Mouse (Mus musculus) ES-E14 (cell line): ENCODE measurements at regions not wholly inside any gene's neighbourhood (a gene's known extent, or its start where the extent isn't known, plus 50 kb on each side); places are given as distances from the start of the nearest gene placed in this dataset.

Experiments used
- DNase-seq: peaks from one replicate; pipeline ENCODE4 v3.0.0-alpha.2; 2013; ENCODE audit warnings: low read depth, low spot score
- H3K27ac ChIP-seq: 2 replicates; pipeline ENCODE4 v1.5.1; 2012; ENCODE audit warnings: low read depth, mild to moderate bottlenecking, low read length, moderate library complexity, mixed read lengths; ENCODE audit not compliant: poor library complexity, insufficient read depth, severe bottlenecking
- H3K36me3 ChIP-seq: 2 replicates; pipeline ENCODE4 v1.6.1; 2012; ENCODE audit warnings: mild to moderate bottlenecking, low read length, moderate library complexity, mixed read lengths; ENCODE audit not compliant: control insufficient read depth, poor library complexity, insufficient read depth, severe bottlenecking
- H3K4me1 ChIP-seq, 2 experiments: fragments of 150-350 bp in 1 of 2; sonication (generic) in 1 of 2; 2 replicates each; pipeline ENCODE4 v1.6.1; 2012; ENCODE audit warnings: low read length in 2 of 2, mild to moderate bottlenecking in 1 of 2, mixed read lengths in 1 of 2; ENCODE audit not compliant: control insufficient read depth in 2 of 2, insufficient read depth in 2 of 2, poor library complexity in 1 of 2
- H3K4me3 ChIP-seq, 2 experiments: fragments of 150-350 bp in 1 of 2; sonication (generic) in 1 of 2; 2 replicates each; pipeline ENCODE4 v1.5.1; 2012; ENCODE audit warnings: low read length in 2 of 2, low read depth in 1 of 2, mild to moderate bottlenecking in 1 of 2, mixed read lengths in 1 of 2; ENCODE audit not compliant: insufficient read depth in 1 of 2, poor library complexity in 1 of 2, severe bottlenecking in 1 of 2
- H3K9ac ChIP-seq: 2 replicates; pipeline ENCODE4 v1.6.1; 2012; ENCODE audit warnings: low read depth, mild to moderate bottlenecking, low read length, mixed read lengths; ENCODE audit not compliant: poor library complexity, insufficient read depth, severe bottlenecking
- H3K9me3 ChIP-seq: fragments of 150-350 bp; sonication (generic); 2 replicates; pipeline ENCODE4 v1.6.1; 2012; ENCODE audit warnings: low read depth, mild to moderate bottlenecking, low read length; ENCODE audit not compliant: control insufficient read depth, insufficient read depth
- CHD2 ChIP-seq: IDR thresholded peaks from 2 replicates; pipeline ENCODE4 v1.6.1; 2014; ENCODE audit warnings: mild to moderate bottlenecking, low read depth, low read length, inconsistent platforms
- HCFC1 ChIP-seq: IDR thresholded peaks from 2 replicates; pipeline ENCODE4 v1.6.1; 2012; ENCODE audit warnings: low read length, inconsistent platforms, borderline replicate concordance; ENCODE audit not compliant: insufficient read depth
- MAFK ChIP-seq: IDR thresholded peaks from 2 replicates; pipeline ENCODE4 v1.6.1; 2014; ENCODE audit warnings: mild to moderate bottlenecking, low read depth, low read length, inconsistent platforms; ENCODE audit not compliant: insufficient read depth
- ZC3H11A ChIP-seq: IDR thresholded peaks from 2 replicates; pipeline ENCODE4 v1.6.1; 2012; ENCODE audit warnings: low read depth, mild to moderate bottlenecking, inconsistent platforms, low read length, borderline replicate concordance
- ZNF384 ChIP-seq: IDR thresholded peaks from 2 replicates; pipeline ENCODE4 v1.6.1; 2012; ENCODE audit warnings: low read depth, low read length, inconsistent platforms
- in situ Hi-C, 2 experiments: fragments of 600-800 bp; cut with MboI; formaldehyde crosslinking; loops; one replicate each; pipeline ENCODE4 v1.15.1; 2025; ENCODE audit warnings: low sequenced_read_pairs in 2 of 2, inconsistent platforms in 1 of 2; ENCODE audit not compliant: unreplicated experiment in 2 of 2

DNA sequence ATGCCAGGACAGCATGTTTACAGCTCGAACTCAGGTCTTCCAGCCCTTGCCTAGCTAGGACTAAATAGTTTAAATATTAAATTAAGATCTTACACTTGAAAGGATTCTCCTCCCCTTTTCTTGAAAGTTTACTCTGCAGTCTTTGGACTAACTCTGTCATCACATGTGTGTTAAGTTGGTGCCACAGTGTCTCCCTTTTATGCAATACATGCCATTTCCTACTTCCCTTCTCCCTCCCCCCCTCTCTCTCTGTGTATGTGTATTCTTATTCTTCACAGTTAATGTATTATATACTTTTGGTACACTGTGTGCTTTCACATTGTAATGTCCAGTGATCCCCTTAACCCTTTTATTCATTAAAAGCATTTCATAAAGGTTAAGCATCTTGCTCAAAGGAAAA lies 63.9 kb upstream of the Dock10 start:
- no peak overlapping the region for H3K27ac ChIP-seq
- H3K9ac ChIP-seq: no peak overlapping the region
- no peaks in the 10 kb centered on the region for H3K4me1 ChIP-seq
- no peak overlapping the region for H3K4me3 ChIP-seq
- in situ Hi-C loops: no loop called here
- H3K36me3 ChIP-seq: no peaks in the 10 kb centered on the region
- H3K9me3 ChIP-seq: no peaks in the 10 kb centered on the region
- TF ChIP-seq ZNF384 (no peak), ZC3H11A (no peak), MAFK (no peak), HCFC1 (no peak), CHD2 (no peak)
- DNase-seq: no peak

DNA sequence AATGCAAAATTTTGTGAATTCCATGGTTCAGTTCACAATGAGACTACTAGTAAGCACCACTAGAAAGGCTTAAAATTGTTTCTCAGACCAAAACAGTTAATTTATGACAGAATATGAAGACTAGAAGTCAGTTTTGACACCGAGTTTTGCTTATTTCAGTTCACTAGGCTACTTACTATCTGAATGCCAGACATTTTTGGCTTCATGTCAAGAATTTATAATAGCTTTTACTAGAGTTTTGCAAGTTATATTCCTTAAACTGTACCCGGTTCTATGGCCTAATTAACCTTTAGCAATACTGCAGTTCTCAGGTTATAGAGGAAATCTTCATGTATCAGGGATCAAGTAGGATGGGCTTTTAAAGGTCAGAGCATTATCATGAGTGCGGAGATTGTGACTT lies 54.6 kb upstream of the Dock10 start:
- H3K4me1 ChIP-seq: no peaks in the 10 kb centered on the region
- no peak overlapping the region for H3K4me3 ChIP-seq
- TF ChIP-seq ZC3H11A (no peak), CHD2 (no peak), ZNF384 (no peak), MAFK (no peak), HCFC1 (no peak)
- no peaks in the 10 kb centered on the region for H3K36me3 ChIP-seq
- no peak overlapping the region for H3K9ac ChIP-seq
- no peak overlapping the region for H3K27ac ChIP-seq
- H3K9me3 ChIP-seq: no peaks in the 10 kb centered on the region
- DNase-seq: no peak
- in situ Hi-C loops: no loop called here
